Mouse (Mus musculus) spleen, postnatal 36 days (tissue): ENCODE measurements around the gene Gm45140.
"Not testable (repeated sequence)": the region's sequence is repeated elsewhere in the genome, so short reads cannot be mapped to it uniquely, and the experiment has no call there.

ENCODE experiments used
- DNase-seq, 2 experiments: peaks; one replicate each; pipeline ENCODE4 v3.0.0; 2022; ENCODE audit warnings: low spot score in 2 of 2, mixed read lengths in 1 of 2

Gm45140 gene

GRCm38 (mm10) chr6:87776663-87777062 lies 58.9 kb downstream of the Gm45140 start:
- DNase-seq = no peak

GRCm38 (mm10) chr6:87775588-87776245 lies 59.9 kb downstream of the Gm45140 start:
- DNase-seq = peak; percentile 51 to 69

GRCm38 (mm10) chr6:87774909-87775308 lies 60.7 kb downstream of the Gm45140 start:
- peak in 1 of 2 experiments; percentile 0 for DNase-seq

- DNase-seq = no peak
These were observed 61.1 kb downstream of the Gm45140 start for GRCm38 (mm10) chr6:87774466-87774865.

- DNase-seq = no peak
These were observed 65.0 kb downstream of the Gm45140 start for GRCm38 (mm10) chr6:87770626-87771025.

GRCm38 (mm10) chr6:87764296-87764695 lies 71.3 kb downstream of the Gm45140 start:
- not testable (repeated sequence) for DNase-seq

GRCm38 (mm10) chr6:87763376-87764280 lies 72.0 kb downstream of the Gm45140 start:
- DNase-seq = peak in 1 of 2 experiments; percentile 43

- no peak for DNase-seq
These were observed 73.4 kb downstream of the Gm45140 start for GRCm38 (mm10) chr6:87762161-87762560.

- no peak for DNase-seq
These were observed 75.7 kb downstream of the Gm45140 start for GRCm38 (mm10) chr6:87759850-87760249.

- DNase-seq = no peak
These were observed 76.2 kb downstream of the Gm45140 start for GRCm38 (mm10) chr6:87759404-87759803.

- no peak for DNase-seq
These were observed 78.7 kb downstream of the Gm45140 start for GRCm38 (mm10) chr6:87756896-87757295.

- no peak for DNase-seq
These were observed 80.4 kb downstream of the Gm45140 start for GRCm38 (mm10) chr6:87755196-87755595.

GRCm38 (mm10) chr6:87751574-87751973 lies 84.0 kb downstream of the Gm45140 start:
- no peak for DNase-seq

- DNase-seq = no peak
These were observed 85.2 kb downstream of the Gm45140 start for GRCm38 (mm10) chr6:87750184-87750910.

- DNase-seq = no peak
These were observed 87.1 kb downstream of the Gm45140 start for GRCm38 (mm10) chr6:87748531-87748930.

GRCm38 (mm10) chr6:87748078-87748477 lies 87.5 kb downstream of the Gm45140 start:
- DNase-seq = no peak

GRCm38 (mm10) chr6:87746849-87747248 lies 88.7 kb downstream of the Gm45140 start:
- DNase-seq = peak in 1 of 2 experiments; percentile 61

GRCm38 (mm10) chr6:87746059-87746458 lies 89.5 kb downstream of the Gm45140 start:
- no peak for DNase-seq

GRCm38 (mm10) chr6:87745301-87745700 lies 90.3 kb downstream of the Gm45140 start:
- DNase-seq = no peak

GRCm38 (mm10) chr6:87744632-87745031 lies 91.0 kb downstream of the Gm45140 start:
- no peak for DNase-seq

- no peak for DNase-seq
These were observed 92.3 kb downstream of the Gm45140 start for GRCm38 (mm10) chr6:87743281-87743680.

- no peak for DNase-seq
These were observed 92.8 kb downstream of the Gm45140 start for GRCm38 (mm10) chr6:87742804-87743203.
